Mouse (Mus musculus) gastrocnemius, postnatal 25 days (tissue): Measurements from ENCODE around the gene Gmpr. TPM values are rescaled to one million over a fixed set of nuclear protein-coding genes. Genes with fewer than 3 reads are reported as not detected.
A peak's percentile ranks its signal among the peaks of the same experiment; 100 is the strongest.

Experiments
- DNase-seq: peaks from one replicate; pipeline ENCODE4 v3.0.0; 2022
- total RNA-seq, 2 experiments: library from RNA; stranded (reverse); gene quantifications; 1 replicate in 1 of 2; 2 replicates in 1 of 2; pipeline ENCODE4 v1.2.3; 2021

Gene Gmpr
- total RNA-seq, 2 experiments from 2014 or later: 132 to 159 TPM

- DNase-seq: peak; percentile 73
These were observed 31.4 kb downstream of the Gmpr start for GRCm38 (mm10) chr13:45538532-45539204.

DNA sequence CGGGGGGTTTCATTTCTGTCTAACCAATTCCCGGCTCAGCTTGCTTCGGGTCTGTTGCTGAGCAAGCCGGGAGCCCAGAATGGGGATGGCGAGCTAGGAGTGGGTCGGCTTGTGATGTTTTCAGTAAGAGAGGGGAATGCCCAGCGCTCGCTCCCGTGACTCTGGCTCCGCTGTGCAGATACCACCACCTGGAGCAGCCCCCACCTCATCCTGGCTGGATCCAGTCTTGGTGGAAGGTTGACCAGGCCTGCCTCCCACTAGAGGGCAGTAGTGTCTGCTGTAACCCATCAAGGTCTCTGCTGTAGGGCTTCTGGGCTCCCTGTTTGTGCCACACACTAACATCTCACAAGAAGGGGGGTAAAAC is 31.9 kb downstream of the Gmpr start:
- peak; percentile 65 for DNase-seq

- DNase-seq: no peak
These were observed 38.7 kb downstream of the Gmpr start for GRCm38 (mm10) chr13:45545974-45546373.

- no peak for DNase-seq
These were observed 39.7 kb downstream of the Gmpr start for GRCm38 (mm10) chr13:45546946-45547345.

GRCm38 (mm10) chr13:45547549-45547948 is 40.3 kb downstream of the Gmpr start:
- no peak for DNase-seq

DNA sequence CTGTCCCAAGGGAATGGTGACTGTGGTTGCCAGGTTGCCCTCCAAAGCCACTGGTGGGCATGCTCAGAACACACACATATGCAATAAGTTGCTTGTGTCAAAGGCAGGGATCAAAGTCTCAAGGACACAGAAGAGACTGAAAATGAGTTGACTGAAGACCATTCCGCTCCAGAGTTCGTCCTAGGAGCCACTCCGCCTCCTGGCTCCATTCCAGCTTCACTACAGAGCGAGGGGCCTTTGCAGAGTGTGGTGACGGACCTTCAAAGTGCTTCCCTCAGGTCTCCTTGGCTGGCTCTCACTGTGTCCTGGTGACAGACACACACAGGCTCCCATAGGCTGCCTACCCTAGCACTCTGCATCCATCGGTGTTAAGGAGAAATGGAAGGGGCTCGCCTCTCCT is 46.4 kb downstream of the Gmpr start:
- DNase-seq: no peak

GRCm38 (mm10) chr13:45558367-45558766 is 51.1 kb downstream of the Gmpr start:
- no peak for DNase-seq

- DNase-seq: no peak
These were observed 52.0 kb downstream of the Gmpr start for GRCm38 (mm10) chr13:45559258-45559657.

DNA sequence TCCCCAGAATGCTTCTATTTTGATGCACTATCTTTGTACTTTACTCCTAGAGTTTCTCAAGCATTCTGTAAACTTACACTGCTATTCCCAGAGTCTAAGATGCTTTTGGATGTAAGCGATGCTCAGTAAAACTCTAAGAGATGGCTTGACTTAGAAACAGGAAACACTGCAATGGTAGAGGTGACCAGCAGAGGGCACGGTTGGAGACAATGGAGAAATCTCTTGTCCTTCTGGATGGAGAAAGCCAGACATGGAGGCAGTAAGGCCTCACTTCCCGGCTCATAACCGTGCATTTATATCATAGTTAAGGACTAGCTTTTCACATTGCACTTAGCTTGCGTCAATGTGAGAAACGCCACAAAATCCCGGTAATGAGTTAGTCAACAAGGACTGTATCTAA is 53.3 kb downstream of the Gmpr start:
- no peak for DNase-seq

DNA sequence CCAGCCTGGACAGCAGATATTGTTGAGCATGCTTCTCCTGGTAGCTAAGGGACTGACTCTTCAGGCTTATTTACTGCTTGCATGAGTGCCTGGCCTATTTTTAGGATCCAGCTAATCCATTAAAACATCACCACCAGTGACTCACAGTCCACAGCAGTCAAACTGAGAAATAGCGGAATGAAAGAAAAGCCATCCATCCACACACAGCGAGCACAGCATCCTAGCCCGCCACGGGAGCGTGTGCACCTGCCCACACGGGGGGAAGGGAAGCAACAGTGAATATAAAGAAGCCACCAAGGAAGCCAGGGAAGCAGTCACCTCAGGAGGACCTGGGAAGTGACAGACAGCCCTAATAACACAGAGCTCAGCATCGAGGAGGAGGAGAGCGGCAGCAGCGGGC is 54.8 kb downstream of the Gmpr start:
- no peak for DNase-seq

DNA sequence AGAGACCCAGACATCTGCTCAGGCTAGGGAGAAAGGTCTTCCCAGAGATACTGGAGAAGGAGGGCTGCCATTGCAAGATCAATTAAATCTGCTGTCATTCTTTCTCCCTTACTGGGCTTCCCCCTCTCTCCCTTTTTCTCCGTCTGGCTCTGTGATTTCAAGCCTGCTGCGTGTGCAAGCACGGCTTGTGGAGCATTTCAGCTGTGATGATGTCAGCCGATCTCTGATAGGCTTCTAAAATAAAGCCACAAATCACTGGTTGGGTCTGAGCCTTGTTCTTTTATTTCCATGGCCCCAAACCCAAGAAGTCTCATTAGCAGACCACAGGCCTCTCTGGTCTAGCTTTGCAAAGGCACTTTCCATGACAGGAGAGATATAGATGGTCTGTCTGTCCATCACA is 57.7 kb downstream of the Gmpr start:
- no peak for DNase-seq

DNA sequence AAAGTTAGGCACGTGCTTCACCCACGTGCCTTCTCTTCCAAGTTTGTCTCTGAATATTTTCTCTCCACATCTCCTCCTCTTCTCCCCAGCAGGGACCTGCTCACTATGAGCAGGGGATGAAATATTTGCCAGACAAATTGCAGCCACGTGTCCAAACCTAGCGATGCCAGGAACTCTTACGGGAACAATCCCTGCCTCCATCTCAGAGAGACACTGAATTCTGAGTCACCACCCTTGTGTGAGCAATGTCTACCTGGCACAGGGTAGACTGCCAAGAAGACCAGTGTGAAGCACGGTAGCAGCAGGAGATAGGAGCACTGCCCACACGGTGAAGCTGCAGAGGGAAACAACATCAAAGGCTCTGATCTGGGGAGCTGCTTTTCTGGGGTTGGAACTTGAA is 62.7 kb downstream of the Gmpr start:
- no peak for DNase-seq

DNA sequence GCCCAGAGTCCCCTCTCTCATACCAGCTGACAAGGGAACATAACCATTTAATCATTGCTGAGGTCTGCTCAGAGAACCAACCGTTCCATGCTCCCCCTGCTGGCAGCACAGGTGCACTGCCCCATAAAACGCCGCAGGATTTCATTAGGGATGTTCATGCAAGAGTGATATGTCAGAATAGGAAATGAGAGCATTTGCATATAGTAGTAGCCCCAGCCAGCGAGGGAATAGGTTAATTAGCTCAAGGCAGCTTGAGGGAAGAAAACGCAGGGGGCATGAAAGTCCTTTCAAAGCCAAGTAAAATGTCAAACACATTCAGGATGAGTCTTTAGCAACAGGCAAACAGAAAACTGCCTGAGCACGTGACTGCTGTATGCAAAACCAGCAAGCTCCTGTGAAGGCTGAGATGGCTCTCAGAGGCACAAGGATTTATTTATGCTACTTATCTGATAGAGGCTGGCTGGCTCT is 64.6 kb downstream of the Gmpr start:
- peak; percentile 45 for DNase-seq

- DNase-seq: no peak
These were observed 65.5 kb downstream of the Gmpr start for GRCm38 (mm10) chr13:45572768-45573167.

DNA sequence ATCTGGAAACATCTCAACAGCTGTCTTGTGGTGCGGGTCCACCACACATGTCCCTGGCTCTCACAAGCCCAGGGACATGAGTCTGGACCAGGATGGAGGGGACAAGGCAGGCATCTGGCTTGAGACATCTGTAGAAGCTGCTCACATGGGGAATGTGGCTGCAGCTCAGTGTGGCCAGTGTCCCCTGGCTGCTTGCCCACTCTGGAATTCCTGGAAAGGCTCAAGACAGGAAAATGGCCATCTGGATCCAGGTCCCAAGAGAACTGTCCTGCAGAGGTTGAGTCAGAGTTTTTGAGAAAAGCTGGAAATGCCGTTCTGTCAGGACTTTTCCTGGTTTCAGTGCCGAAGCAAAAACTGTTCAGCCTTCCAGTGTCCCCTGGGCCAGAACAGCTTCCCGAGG is 68.9 kb downstream of the Gmpr start:
- DNase-seq: peak; percentile 86

- DNase-seq: no peak
These were observed 70.1 kb downstream of the Gmpr start for GRCm38 (mm10) chr13:45577366-45577765.

DNA sequence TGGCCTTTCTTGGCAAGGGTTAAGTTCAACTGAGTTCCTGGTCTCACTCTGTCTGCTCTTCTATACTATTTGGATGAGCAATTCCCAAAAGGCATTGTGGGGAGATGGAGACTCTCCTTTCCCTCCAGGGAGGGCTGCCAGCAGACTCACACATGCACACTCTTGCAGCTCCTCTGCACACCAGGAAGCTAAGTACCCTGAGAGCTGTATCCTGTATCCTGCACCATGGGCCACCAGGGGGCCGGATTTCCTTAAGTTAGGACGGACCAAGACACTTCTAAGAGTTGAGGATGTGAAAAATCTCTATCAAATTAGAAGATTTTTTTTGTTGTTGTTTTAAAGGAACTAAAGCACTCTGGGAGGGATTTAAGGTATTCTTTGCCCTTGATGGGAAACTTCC is 70.5 kb downstream of the Gmpr start:
- no peak for DNase-seq

DNA sequence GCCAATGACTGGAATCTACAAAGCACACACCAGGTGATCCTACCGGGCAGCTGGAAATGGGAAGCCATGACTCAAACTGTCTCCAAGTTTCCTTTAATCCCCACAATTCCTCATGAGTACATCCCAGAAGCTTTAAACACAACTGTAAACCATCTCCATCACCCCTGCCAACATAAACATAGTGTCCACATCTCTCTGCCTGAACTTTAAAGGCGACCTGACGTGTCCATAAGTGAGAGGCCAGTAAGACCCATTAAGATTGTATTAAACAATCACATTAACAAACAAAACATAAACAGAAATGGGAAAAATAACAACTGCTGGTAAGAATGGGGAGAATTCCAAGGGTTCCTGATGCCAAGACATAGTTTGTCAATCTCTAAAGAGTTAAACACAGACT is 72.5 kb downstream of the Gmpr start:
- DNase-seq: no peak

- DNase-seq: no peak
These were observed 75.0 kb downstream of the Gmpr start for GRCm38 (mm10) chr13:45582294-45582693.

- no peak for DNase-seq
These were observed 75.8 kb downstream of the Gmpr start for GRCm38 (mm10) chr13:45583061-45583460.

DNA sequence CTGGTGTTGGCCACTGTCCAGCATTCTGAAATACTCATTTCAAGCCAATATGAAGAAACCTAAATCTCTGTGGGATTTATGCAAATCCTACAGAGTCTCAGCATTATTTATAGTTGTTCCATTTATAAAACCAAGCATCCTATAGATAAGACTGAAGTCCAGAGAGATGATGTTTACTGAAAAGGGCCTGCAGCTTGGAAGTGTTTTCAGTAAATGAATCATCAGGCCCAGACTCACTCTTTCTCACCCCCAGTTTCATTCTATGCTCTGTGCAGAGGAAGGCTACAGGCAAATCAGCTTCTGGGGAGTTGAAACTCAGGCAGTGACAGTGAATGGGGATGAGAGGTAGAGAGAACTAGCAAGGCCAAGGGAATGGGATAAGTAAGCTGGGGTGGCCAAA is 83.7 kb downstream of the Gmpr start:
- no peak for DNase-seq

DNA sequence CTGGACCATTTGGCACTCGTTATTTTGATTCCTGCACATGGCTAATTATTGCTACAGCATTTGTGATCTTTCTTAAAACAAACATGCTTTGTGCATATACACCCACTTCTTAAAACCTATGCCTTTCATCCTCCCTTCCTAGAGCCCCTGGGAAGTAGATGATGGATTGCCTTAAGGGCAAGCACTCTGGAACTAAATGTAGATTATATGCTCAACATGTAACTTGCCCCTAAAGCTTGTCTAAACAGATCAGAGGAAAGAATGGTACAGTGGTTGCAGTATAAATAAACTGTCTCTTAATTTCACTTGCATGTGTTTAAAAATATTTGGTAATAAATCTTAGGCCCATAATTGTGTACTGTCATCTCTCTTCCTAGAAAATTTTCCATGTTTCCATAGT is 86.7 kb downstream of the Gmpr start:
- DNase-seq: no peak

DNA sequence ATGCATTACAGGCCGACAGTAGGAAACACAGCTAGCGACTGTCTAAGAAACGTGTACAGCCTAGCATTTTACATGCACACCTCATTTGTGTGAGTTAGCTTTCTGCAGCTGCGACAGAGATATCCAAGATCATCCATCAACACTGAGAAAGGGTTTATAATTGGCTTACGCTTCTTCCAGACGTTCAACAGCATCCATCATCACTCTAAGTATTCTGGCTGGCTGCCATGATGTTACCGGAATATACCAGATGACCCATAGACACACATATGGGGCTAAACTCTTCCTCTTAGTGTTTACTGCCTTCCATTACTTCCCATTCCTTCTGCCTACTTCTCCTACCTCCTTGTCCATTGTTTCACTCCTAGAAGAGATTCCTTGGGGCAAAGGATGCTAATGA is 88.2 kb downstream of the Gmpr start:
- no peak for DNase-seq

DNA sequence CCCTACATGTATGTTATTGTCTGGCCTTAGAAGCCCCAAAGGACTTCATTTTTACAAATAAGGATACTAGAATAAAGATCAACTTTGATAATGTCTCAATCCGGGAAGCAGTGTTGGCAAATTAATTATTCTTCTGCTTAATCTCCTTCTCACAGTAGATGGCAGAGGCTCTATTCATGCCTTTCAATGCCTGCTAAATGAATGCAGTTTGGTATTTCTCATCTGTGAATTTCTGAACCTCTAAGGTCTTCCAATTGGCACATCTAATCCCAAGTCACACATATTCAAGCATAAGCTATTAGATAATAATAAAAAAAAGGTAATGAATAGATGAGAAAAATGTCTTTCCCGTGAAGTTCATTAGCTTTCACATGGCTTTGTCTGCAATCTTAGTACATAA is 92.6 kb downstream of the Gmpr start:
- DNase-seq: no peak

DNA sequence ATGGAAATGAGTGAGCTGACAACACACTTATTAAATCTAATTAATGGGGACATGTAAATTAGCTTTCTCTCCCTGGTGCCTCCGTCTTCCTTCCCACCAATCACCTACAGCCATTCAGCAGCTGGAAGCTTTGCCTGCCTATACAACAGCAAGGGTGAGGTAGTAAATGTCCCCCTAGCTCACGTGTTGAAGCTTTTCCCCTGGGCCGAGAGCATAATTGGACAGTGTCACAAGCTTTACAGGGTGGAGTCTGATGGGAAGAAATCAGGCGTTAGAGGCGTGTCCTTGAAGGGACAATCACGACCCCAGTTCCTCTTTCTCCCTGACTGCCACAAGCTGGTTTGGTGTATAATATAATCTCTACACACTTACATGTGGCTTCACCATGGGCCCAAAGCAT is 93.2 kb downstream of the Gmpr start:
- no peak for DNase-seq
